Mouse (Mus musculus): ENCODE data around the gene Olfr56.
"Not testable (repeated sequence)": the region's sequence is repeated elsewhere in the genome, so short reads cannot be mapped to it uniquely, and the experiment has no call there.

Olfr56 gene

GRCm38 (mm10) chr11:49156821-49157814 lies 178.4 kb downstream of the Olfr56 start:
- DNase-seq (ENCODE audit: extremely low read depth, low read depth), result no peak

DNA sequence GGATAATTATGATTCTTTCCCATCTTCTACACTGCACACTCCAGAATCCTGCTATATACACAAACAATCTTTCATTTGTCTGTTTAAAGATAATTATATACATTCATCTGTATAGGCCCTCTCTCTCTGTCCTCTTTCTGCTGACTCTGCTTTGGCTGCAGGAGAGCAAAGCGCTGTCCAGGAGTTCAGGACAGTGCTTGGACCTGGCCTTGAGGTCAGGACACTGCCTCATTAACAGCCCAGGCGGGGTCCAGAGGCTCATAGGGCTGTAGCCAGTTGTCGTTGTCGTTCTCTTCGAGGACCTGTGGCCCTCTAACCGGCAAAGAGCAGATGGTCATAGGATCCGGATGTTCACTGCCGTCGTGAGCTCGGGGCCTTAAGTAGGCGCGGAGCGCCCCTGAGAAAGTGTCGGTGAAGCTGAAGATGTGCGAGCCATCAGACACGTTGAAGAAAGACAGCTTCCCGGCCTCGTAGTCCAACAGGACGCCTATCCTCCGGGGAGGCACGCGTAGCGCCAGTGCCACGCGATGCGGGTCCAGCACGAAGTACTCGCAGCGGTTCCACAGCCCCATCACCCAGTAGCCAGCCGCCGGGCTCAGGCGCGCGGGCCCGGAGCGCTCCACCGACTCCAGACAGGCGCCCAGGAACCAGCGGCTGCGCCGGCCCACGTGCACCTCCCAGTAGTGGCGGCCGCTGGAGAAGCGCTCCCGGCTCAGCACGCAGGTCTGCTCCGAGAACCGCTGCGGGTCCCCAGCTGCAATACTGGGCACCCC lies 190.3 kb downstream of the Olfr56 start:
- DNase-seq (ENCODE audit: extremely low read depth, low read depth), result no peak

DNA sequence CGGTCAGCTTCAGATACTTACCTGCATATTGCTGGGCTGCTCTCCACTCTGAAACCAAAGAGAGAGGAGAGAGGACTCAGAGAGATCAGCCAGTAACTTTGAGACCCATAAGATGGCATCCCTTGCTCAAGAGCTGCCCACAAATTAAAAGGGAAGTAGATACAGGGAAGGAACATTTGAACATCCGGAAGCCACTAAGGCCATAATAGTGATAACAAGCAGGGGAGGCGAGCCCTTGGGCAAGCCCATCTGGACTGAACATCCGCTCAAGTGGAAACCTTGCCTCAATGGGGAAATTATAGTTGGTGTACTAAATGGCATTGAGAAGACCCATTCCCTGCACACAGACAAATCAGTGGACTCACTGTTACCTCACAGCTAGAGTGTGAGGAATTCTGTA lies 191.9 kb downstream of the Olfr56 start:
- peak; percentile 29 for DNase-seq (ENCODE audit: extremely low read depth, low read depth)

DNA sequence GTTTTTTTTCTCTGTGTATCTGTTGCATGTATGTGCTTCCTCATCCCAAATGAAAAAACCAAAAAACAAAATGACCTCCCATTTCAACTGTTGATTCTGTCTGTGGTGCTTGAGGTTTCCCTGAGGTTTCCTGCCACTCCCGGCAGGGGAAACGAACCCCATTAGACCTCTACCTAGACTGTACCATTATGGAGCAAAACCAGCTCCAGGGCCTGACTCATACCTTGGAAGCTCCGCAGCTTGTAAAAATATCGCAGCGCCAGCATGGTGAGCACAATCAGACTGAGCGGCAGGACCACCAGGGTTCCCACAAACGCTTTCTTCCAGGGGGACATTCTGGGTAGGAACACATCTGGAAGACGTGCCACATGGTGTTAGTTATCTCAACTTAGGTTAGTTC lies 196.7 kb downstream of the Olfr56 start:
- DNase-seq (ENCODE audit: extremely low read depth, low read depth), result no peak

- DNase-seq (ENCODE audit: extremely low read depth, low read depth), result not testable (repeated sequence)
Observed at GRCm38 (mm10) chr11:49176047-49176779, 197.5 kb downstream of the Olfr56 start.

DNA sequence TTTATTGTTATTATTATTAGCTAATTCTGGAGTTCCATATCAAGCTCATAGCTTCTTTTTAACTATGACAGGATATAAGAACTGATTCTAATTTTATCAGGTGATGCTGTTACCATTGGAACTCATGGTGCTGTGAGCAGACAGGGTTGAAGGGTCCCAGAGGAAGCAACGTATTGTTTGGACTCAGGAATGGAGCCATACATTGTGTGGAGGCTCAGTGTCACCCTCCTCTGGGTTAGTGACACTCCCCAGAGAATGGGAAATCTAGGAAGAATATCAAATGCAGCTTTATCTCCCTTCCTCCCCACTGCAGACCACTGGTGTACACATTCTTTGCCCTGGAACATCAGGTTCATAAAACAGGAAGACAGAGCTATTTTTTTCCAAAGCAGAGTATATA lies 204.5 kb downstream of the Olfr56 start:
- no peak for DNase-seq (ENCODE audit: extremely low read depth, low read depth)

Data from MEL-GATA-1-ER (cell line).